Mouse (Mus musculus): ENCODE measurements around the gene Ptk7.

- no peak for TF ChIP-seq CTCF (IDR thresholded peaks at IDR 0.05; ENCODE audit: borderline replicate concordance, insufficient read depth, low read length)
- no peak for TF ChIP-seq POLR2A (IDR thresholded peaks at IDR 0.05; ENCODE audit: low read depth, low read length)
These were observed 82.7 kb downstream of the Ptk7 start for GRCm38 (mm10) chr17:46546591-46546990.
